Mouse (Mus musculus) liver, adult 2 months (tissue): ENCODE measurements around the gene Itfg1.

Source experiments
- CTCF ChIP-seq: fragments of 200-500 bp; IDR thresholded peaks from 2 replicates; pipeline ENCODE4 v1.5.1; 2011; ENCODE audit warnings: low read depth, low read length, control low read depth
- POLR2A ChIP-seq: fragments of 200-500 bp; IDR thresholded peaks from 2 replicates; pipeline ENCODE4 v1.6.1; 2011; ENCODE audit warnings: low read length, control low read depth; ENCODE audit not compliant: insufficient read depth; ENCODE audit errors: extremely low read depth

- TF ChIP-seq CTCF (no peak), POLR2A (no peak)
These were observed 110.2 kb downstream of the Itfg1 start for GRCm38 (mm10) chr8:85730545-85730944.
